Mouse (Mus musculus) midbrain, embryonic 13.5 days (tissue): ENCODE measurements around the gene Htr3a. TPM values are rescaled to one million over a fixed set of nuclear protein-coding genes. Genes with fewer than 3 reads are reported as not detected.
A peak's percentile ranks its signal among the peaks of the same experiment; 100 is the strongest.

Experiments used
- ATAC-seq: fragments of 200-750 bp; cut with Nextera tagmentation; 2 replicates; pipeline ENCODE4 v1.8.0; 2017; ENCODE audit warnings: mild to moderate bottlenecking, moderate TSS enrichment, moderate library complexity
- H3K27ac ChIP-seq: fragments of 300-500 bp; sonication (generic); 2 replicates; pipeline ENCODE4 v1.5.1; 2015; ENCODE audit warnings: inconsistent platforms, mild to moderate bottlenecking, moderate library complexity
- H3K27me3 ChIP-seq: fragments of 300-500 bp; sonication (generic); 2 replicates; pipeline ENCODE4 v1.6.1; 2015; ENCODE audit warnings: mild to moderate bottlenecking, inconsistent platforms
- H3K36me3 ChIP-seq: fragments of 300-500 bp; sonication (generic); 2 replicates; pipeline ENCODE4 v1.6.1; 2015; ENCODE audit warnings: mild to moderate bottlenecking, inconsistent platforms
- H3K4me1 ChIP-seq: fragments of 300-500 bp; sonication (generic); replicated peaks from 2 replicates; pipeline ENCODE4 v1.6.1; 2015; ENCODE audit warnings: inconsistent platforms
- H3K4me2 ChIP-seq: fragments of 300-500 bp; sonication (generic); replicated peaks from 2 replicates; pipeline ENCODE4 v1.6.1; 2015; ENCODE audit warnings: moderate library complexity, mild to moderate bottlenecking, inconsistent platforms
- H3K4me3 ChIP-seq: fragments of 300-500 bp; sonication (generic); replicated peaks from 2 replicates; pipeline ENCODE4 v1.5.1; 2015; ENCODE audit warnings: mild to moderate bottlenecking, inconsistent platforms
- H3K9ac ChIP-seq: fragments of 300-500 bp; sonication (generic); replicated peaks from 2 replicates; pipeline ENCODE4 v1.6.1; 2015; ENCODE audit warnings: mild to moderate bottlenecking, inconsistent platforms
- H3K9me3 ChIP-seq: fragments of 300-500 bp; sonication (generic); 2 replicates; pipeline ENCODE4 v1.6.1; 2016; ENCODE audit warnings: mild to moderate bottlenecking, inconsistent platforms
- WGBS: fragments of 180-500 bp; shearing (Covaris S2); methylation state at CpG from one replicate; pipeline ENCODE4 v1.1.7; 2015; 5-methylcytosine and 5-hydroxymethylcytosine counted together
- polyA plus RNA-seq: library from polyadenylated mRNA; unstranded; fragments of >200 nt; fragmentation: Nextera tagmentation; extraction: Ambion mirVana; gene quantifications from 2 replicates; pipeline ENCODE4 v1.2.1, GENCODE M21; 2015

Gene Htr3a
- polyA plus RNA-seq: 0.46 and 1.2 TPM in 2 replicates

DNA sequence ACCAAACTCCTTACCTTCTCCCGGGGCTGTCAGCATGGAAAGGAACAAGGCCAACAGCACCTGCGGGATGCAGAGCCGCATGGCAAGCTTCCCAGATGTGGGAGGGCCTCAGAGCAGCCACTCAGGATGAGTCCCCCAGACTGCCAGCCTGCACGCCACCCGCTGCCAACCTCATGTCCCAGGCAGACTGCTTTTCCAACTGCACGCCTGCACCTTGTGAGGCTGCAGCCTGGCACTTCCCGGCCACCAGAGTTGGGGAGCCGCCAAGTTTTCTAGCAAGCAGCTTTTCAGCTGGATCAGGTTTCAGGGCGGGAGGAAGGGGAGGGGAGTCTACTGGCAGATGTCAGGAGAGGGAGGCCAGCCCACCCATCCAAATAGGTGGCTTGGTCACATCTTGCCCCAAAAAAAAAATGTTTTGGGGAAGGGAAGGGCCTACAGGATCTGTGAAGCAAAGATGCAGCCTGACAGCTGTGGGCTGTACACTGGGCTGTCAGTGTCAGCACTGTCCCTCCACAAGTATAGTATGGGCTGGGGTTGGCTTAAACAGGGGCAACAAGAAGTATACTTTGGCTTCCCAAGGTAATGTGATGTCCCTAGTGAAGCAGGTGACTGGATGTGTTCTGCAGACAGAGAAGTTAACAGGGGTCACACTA is at the start of gene Htr3a:
Gene Htr3a, minus strand, starts transcription at position 215 of the 653 bp plus-strand sequence.
- Histone ChIP-seq H3K4me1 (peaks cover 15% of the 10 kb centered on the region), H3K36me3 (no peaks in the 10 kb centered on the region), H3K4me3 (no peak within 1 kb of the TSS), H3K4me2 (no peak within 1 kb of the TSS), H3K9ac (no peak within 1 kb of the TSS), H3K27me3 (peaks cover 13% of the 10 kb centered on the region), H3K9me3 (no peaks in the 10 kb centered on the region), H3K27ac (peak within 1 kb of the TSS; percentile 39)
- 10% methylated on average over 9 of the region's 9 CpGs for WGBS
- ATAC-seq: peak; percentile 80

DNA sequence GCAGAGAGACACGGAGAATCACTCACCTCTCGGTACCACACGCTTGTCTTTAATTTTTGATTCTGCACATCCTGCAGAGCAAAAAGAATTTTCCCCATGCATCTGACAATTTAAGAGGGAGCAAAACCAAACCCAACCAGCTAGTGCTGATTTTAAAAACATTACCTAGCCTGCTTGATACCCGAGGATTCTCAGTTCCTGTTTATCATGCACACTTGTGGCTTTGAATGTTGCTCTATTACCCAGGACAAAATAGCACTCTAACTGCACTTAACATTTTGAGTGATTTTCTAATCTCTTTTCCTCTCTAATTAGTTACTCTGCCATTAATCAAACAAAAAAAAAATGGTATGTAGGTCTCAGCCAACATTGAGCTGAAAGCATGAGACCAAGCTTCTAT is 36.7 kb upstream of the Htr3a start:
- 91% methylated on average over 4 of the region's 4 CpGs for WGBS
- H3K4me3 ChIP-seq: no peak overlapping the region
- no peak for ATAC-seq

GRCm38 (mm10) chr9:48942349-48942748 is 31.4 kb upstream of the Htr3a start:
- Histone ChIP-seq H3K9ac (no peak overlapping the region), H3K9me3 (no peaks in the 10 kb centered on the region), H3K4me1 (0 out of 2 replicates have a peak, but pooled peaks cover 5% of the 10 kb centered on the region), H3K4me3 (no peak overlapping the region), H3K27me3 (no peaks in the 10 kb centered on the region), H3K4me2 (no peak overlapping the region), H3K36me3 (no peaks in the 10 kb centered on the region), H3K27ac (no peak overlapping the region)
- ATAC-seq: no peak
- 88% methylated on average over 1 of the region's 1 CpGs for WGBS

More for the DNA sequence above, 36.7 kb upstream of the Htr3a start:
- H3K9me3 ChIP-seq: no peaks in the 10 kb centered on the region
- no peak overlapping the region for H3K27ac ChIP-seq
- no peak overlapping the region for H3K4me2 ChIP-seq
- no peaks in the 10 kb centered on the region for H3K36me3 ChIP-seq
- H3K27me3 ChIP-seq: no peaks in the 10 kb centered on the region
- no peak overlapping the region for H3K9ac ChIP-seq
- 0 out of 2 replicates have a peak, but pooled peaks cover under 1% of the 10 kb centered on the region for H3K4me1 ChIP-seq

GRCm38 (mm10) chr9:48929436-48929835 is 18.5 kb upstream of the Htr3a start:
- Histone ChIP-seq H3K4me2 (no peak overlapping the region), H3K4me3 (no peak overlapping the region), H3K36me3 (no peaks in the 10 kb centered on the region), H3K4me1 (peaks cover 16% of the 10 kb centered on the region), H3K27me3 (no peaks in the 10 kb centered on the region), H3K27ac (0 out of 2 replicates have a peak overlapping the region, but pooled peaks have one; percentile 5), H3K9me3 (no peaks in the 10 kb centered on the region), H3K9ac (no peak overlapping the region; the same call in 1 of the 2 replicates)
- 85% methylated on average over 5 of the region's 5 CpGs for WGBS
- ATAC-seq: no peak

DNA sequence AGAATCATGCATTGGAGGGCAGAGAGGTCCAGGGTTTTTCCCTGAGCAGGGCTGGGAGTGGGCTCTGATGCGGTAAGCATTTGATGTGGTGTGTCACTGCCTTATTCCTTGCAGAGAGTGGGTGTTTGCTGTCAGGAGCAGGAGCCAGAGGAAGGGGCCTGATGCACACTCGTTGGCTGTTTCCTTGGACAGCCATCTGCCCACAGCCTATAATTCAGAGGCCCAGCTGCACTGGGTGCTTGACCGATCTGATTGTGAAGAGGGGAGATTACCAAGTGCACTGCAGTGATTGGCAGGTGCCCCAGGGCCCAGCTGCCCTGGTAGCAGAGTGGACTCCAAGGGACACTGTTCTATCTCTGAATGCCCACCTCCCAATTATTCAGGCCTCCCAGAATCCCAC is 17.9 kb upstream of the Htr3a start:
- Histone ChIP-seq H3K9me3 (no peaks in the 10 kb centered on the region), H3K4me2 (no peak overlapping the region), H3K27me3 (no peaks in the 10 kb centered on the region), H3K36me3 (no peaks in the 10 kb centered on the region), H3K9ac (peak overlapping the region; percentile 6; the same call in 1 of the 2 replicates), H3K27ac (peak overlapping the region; percentile 59), H3K4me3 (no peak overlapping the region), H3K4me1 (peaks cover 16% of the 10 kb centered on the region)
- peak; percentile 66; the same call in 1 of the 2 replicates for ATAC-seq
- WGBS: 34% methylated on average over 3 of the region's 3 CpGs

GRCm38 (mm10) chr9:48916011-48916788 is 5.3 kb upstream of the Htr3a start:
- WGBS: 25% methylated on average over 18 of the region's 18 CpGs
- peak overlapping the region; percentile 65 for H3K27ac ChIP-seq
- H3K4me1 ChIP-seq: peaks cover 17% of the 10 kb centered on the region
- H3K9me3 ChIP-seq: no peaks in the 10 kb centered on the region
- no peak overlapping the region for H3K9ac ChIP-seq
- H3K27me3 ChIP-seq: 0 out of 2 replicates have a peak, but pooled peaks cover 3% of the 10 kb centered on the region
- no peak overlapping the region for H3K4me2 ChIP-seq
- no peaks in the 10 kb centered on the region for H3K36me3 ChIP-seq
- no peak overlapping the region for H3K4me3 ChIP-seq
- ATAC-seq: peak; percentile 82

DNA sequence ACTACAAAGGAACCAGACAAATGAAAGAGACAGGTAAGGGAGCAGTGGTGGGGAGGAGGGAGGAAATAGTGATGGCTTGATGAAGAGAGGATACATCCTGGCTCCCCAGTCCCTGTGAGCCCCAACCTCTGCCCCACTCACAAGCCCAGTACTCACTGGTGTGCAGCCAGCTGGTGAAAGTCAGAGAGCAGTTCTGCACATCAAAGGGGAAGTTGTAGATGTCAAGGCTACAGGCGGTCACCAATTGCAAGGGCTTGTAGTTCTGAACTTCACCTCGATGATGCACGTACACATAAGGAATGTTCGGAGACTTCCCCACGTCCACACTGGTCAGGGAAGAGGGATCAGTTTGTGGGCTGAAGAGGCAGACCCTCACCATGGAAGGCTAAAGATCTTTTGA is 6.5 kb downstream of the Htr3a start:
- Histone ChIP-seq H3K9me3 (no peaks in the 10 kb centered on the region), H3K27ac (no peak overlapping the region), H3K36me3 (no peaks in the 10 kb centered on the region), H3K27me3 (0 out of 2 replicates have a peak, but pooled peaks cover 7% of the 10 kb centered on the region), H3K4me3 (no peak overlapping the region), H3K4me1 (peaks cover 7% of the 10 kb centered on the region), H3K4me2 (no peak overlapping the region), H3K9ac (no peak overlapping the region)
- ATAC-seq: no peak
- 89% methylated on average over 5 of the region's 5 CpGs for WGBS

- no peak overlapping the region for H3K4me2 ChIP-seq
- H3K4me3 ChIP-seq: no peak overlapping the region
- ATAC-seq: no peak; the same call in 1 of the 2 replicates
- WGBS: 57% methylated on average over 2 of the region's 2 CpGs
- no peak overlapping the region for H3K9ac ChIP-seq
- H3K27me3 ChIP-seq: 0 out of 2 replicates have a peak, but pooled peaks cover 7% of the 10 kb centered on the region
- H3K9me3 ChIP-seq: no peaks in the 10 kb centered on the region
- H3K27ac ChIP-seq: no peak overlapping the region
- peaks cover 7% of the 10 kb centered on the region for H3K4me1 ChIP-seq
- H3K36me3 ChIP-seq: no peaks in the 10 kb centered on the region
Measured at GRCm38 (mm10) chr9:48903766-48904165, 7.1 kb downstream of the Htr3a start.

- no peaks in the 10 kb centered on the region for H3K36me3 ChIP-seq
- no peaks in the 10 kb centered on the region for H3K9me3 ChIP-seq
- H3K9ac ChIP-seq: no peak overlapping the region
- no peak overlapping the region for H3K4me3 ChIP-seq
- ATAC-seq: no peak
- H3K4me2 ChIP-seq: no peak overlapping the region
- H3K27me3 ChIP-seq: peaks cover 22% of the 10 kb centered on the region
- WGBS: 32% methylated on average over 8 of the region's 8 CpGs
- H3K27ac ChIP-seq: no peak overlapping the region
- H3K4me1 ChIP-seq: peaks cover 31% of the 10 kb centered on the region
Measured at GRCm38 (mm10) chr9:48898551-48898950, 12.3 kb downstream of the Htr3a start.

DNA sequence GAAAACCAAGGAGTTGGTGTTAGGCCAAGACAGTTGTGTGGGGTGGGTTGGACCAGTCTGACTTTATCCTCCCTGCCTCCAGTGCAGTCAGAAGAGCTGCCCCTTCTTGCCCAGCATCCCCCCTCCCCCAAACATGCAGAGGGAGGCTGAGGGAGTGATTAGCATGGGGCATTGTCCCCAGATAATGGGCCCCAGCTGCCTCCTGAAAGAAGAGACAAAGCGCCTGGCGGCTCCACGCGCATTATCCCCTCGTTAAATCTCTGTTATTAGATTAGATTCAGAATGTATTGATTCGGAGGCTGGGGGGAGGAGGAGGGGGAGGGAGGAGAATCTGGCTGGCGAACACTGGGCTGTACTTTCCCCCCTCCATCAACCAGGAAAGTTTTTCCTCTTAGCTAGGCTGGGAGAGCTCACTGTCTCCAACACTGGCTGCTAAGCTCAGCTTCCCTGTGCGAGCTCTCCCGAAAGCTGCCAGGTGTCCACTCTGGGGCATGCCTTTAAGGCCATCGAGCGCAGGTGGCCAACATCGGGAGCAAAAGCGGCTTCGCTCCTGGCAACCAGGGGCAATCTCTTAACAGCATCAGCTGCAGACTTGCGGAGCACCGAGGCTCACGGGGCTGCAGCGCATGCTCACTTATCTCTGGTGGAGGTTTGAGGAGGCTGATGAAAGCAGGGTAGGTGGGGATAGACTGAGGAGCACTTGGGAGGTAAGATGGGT is 14.9 kb downstream of the Htr3a start:
- Histone ChIP-seq H3K4me1 (peaks cover 30% of the 10 kb centered on the region), H3K4me2 (peak overlapping the region; percentile 50), H3K9me3 (no peaks in the 10 kb centered on the region), H3K9ac (peak overlapping the region; percentile 40; the same call in 1 of the 2 replicates), H3K27me3 (peaks cover 19% of the 10 kb centered on the region), H3K27ac (peak overlapping the region; percentile 74), H3K4me3 (peak overlapping the region; percentile 23), H3K36me3 (no peaks in the 10 kb centered on the region)
- ATAC-seq: peak; percentile 85
- WGBS: 2% methylated on average over 18 of the region's 18 CpGs

- no peak overlapping the region for H3K27ac ChIP-seq
Measured at GRCm38 (mm10) chr9:48894755-48895154, 16.1 kb downstream of the Htr3a start.

More at GRCm38 (mm10) chr9:48894755-48895154, 16.1 kb downstream of the Htr3a start:
- ATAC-seq: no peak
- Histone ChIP-seq H3K9ac (no peak overlapping the region), H3K4me3 (no peak overlapping the region), H3K4me1 (peaks cover 30% of the 10 kb centered on the region), H3K4me2 (no peak overlapping the region), H3K27me3 (peaks cover 15% of the 10 kb centered on the region), H3K36me3 (no peaks in the 10 kb centered on the region), H3K9me3 (no peaks in the 10 kb centered on the region)
- 55% methylated on average over 6 of the region's 6 CpGs for WGBS
